Mouse (Mus musculus): Measurements from ENCODE around the gene Supt3. TPM values are rescaled to one million over a fixed set of nuclear protein-coding genes. Genes with fewer than 3 reads are reported as not detected.

Gene Supt3
- polyA plus RNA-seq, 1 experiment from 2014 or later: 27.0 TPM

GRCm38 (mm10) chr17:44792218-44792917 lies 15.4 kb downstream of the Supt3 start:
- H3K9ac ChIP-seq (replicated peaks; ENCODE audit: low read depth, low read length): no peak overlapping the region
- no peak overlapping the region for H3K27ac ChIP-seq (ENCODE audit: low read length)
- H3K27me3 ChIP-seq (ENCODE audit: control insufficient read depth, insufficient read depth, low read length): no peaks in the 10 kb centered on the region
- no peak for ATAC-seq (ENCODE audit: insufficient number of reproducible peaks, insufficient read depth, low FRiP score, low read depth)
- H3K4me2 ChIP-seq (replicated peaks; ENCODE audit: low read depth, low read length): no peak overlapping the region
- H3K36me3 ChIP-seq (ENCODE audit: control insufficient read depth, insufficient read depth, low read length): no peaks in the 10 kb centered on the region
- H3K4me3 ChIP-seq (ENCODE audit: low read depth, low read length): no peak overlapping the region
- WGBS: 95% methylated on average over 12 of the region's 12 CpGs
- H3K4me1 ChIP-seq (ENCODE audit: control insufficient read depth, insufficient read depth, low read length): 0 out of 2 replicates have a peak, but pooled peaks cover 3% of the 10 kb centered on the region
- no peaks in the 10 kb centered on the region for H3K9me3 ChIP-seq (ENCODE audit: control insufficient read depth, low read depth, low read length)

- no peak overlapping the region for H3K27ac ChIP-seq (ENCODE audit: low read length)
- no peaks in the 10 kb centered on the region for H3K27me3 ChIP-seq (ENCODE audit: control insufficient read depth, insufficient read depth, low read length)
- ATAC-seq (ENCODE audit: insufficient number of reproducible peaks, insufficient read depth, low FRiP score, low read depth): no peak
- no peak overlapping the region for H3K4me3 ChIP-seq (ENCODE audit: low read depth, low read length)
- H3K9me3 ChIP-seq (ENCODE audit: control insufficient read depth, low read depth, low read length): no peaks in the 10 kb centered on the region
- H3K9ac ChIP-seq (replicated peaks; ENCODE audit: low read depth, low read length): no peak overlapping the region
- no peaks in the 10 kb centered on the region for H3K4me1 ChIP-seq (ENCODE audit: control insufficient read depth, insufficient read depth, low read length)
- WGBS: 28% methylated on average over 3 of the region's 3 CpGs
- no peak overlapping the region for H3K4me2 ChIP-seq (replicated peaks; ENCODE audit: low read depth, low read length)
- no peaks in the 10 kb centered on the region for H3K36me3 ChIP-seq (ENCODE audit: control insufficient read depth, insufficient read depth, low read length)
These were observed 20.4 kb downstream of the Supt3 start for GRCm38 (mm10) chr17:44797331-44797730.

DNA sequence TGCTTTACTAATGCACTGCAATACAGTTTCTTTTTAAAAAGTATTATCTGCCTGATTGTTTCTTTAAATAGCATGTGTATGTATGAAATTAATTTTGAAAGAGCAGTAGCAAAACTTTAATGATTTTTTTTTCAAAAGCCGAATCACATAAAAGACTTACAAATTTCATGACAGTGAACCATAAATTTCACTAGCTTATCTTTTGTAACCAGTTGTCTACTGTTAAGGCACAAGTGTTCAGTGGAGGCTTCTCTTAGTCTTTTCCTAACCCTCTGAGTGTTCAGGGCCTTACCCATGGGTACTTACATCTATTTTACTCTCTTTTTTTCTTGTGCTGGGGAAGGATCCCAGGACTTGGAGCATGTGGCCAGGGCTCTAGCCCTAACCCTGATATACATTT lies 30.1 kb downstream of the Supt3 start:
- WGBS: 93% methylated on average over 1 of the region's 1 CpGs
- H3K4me3 ChIP-seq (ENCODE audit: low read depth, low read length): no peak overlapping the region
- H3K9ac ChIP-seq (replicated peaks; ENCODE audit: low read depth, low read length): no peak overlapping the region
- ATAC-seq (ENCODE audit: insufficient number of reproducible peaks, insufficient read depth, low FRiP score, low read depth): no peak
- 0 out of 2 replicates have a peak, but pooled peaks cover 3% of the 10 kb centered on the region for H3K4me1 ChIP-seq (ENCODE audit: control insufficient read depth, insufficient read depth, low read length)
- no peak overlapping the region for H3K27ac ChIP-seq (ENCODE audit: low read length)
- H3K27me3 ChIP-seq (ENCODE audit: control insufficient read depth, insufficient read depth, low read length): no peaks in the 10 kb centered on the region
- no peaks in the 10 kb centered on the region for H3K36me3 ChIP-seq (ENCODE audit: control insufficient read depth, insufficient read depth, low read length)
- no peak overlapping the region for H3K4me2 ChIP-seq (replicated peaks; ENCODE audit: low read depth, low read length)
- no peaks in the 10 kb centered on the region for H3K9me3 ChIP-seq (ENCODE audit: control insufficient read depth, low read depth, low read length)

GRCm38 (mm10) chr17:44814508-44815175 lies 37.7 kb downstream of the Supt3 start, which contains the start of gene Runx2:
Runx2 (minus strand) TSS chr17:44814797.
- Histone ChIP-seq H3K27me3 (ENCODE audit: control insufficient read depth, insufficient read depth, low read length) (no peaks in the 10 kb centered on the region), H3K9me3 (ENCODE audit: control insufficient read depth, low read depth, low read length) (no peaks in the 10 kb centered on the region), H3K4me1 (ENCODE audit: control insufficient read depth, insufficient read depth, low read length) (peaks cover 13% of the 10 kb centered on the region), H3K27ac (ENCODE audit: low read length) (no peak within 1 kb of the TSS), H3K4me3 (ENCODE audit: low read depth, low read length) (no peak within 1 kb of the TSS), H3K36me3 (ENCODE audit: control insufficient read depth, insufficient read depth, low read length) (no peaks in the 10 kb centered on the region), H3K4me2 (replicated peaks; ENCODE audit: low read depth, low read length) (no peak within 1 kb of the TSS), H3K9ac (replicated peaks; ENCODE audit: low read depth, low read length) (no peak within 1 kb of the TSS)
- no peak for ATAC-seq (ENCODE audit: insufficient number of reproducible peaks, insufficient read depth, low FRiP score, low read depth)
- WGBS: 48% methylated on average over 3 of the region's 3 CpGs

- no peaks in the 10 kb centered on the region for H3K27me3 ChIP-seq (ENCODE audit: control insufficient read depth, insufficient read depth, low read length)
- WGBS: 78% methylated on average over 2 of the region's 2 CpGs
- H3K9ac ChIP-seq (replicated peaks; ENCODE audit: low read depth, low read length): no peak overlapping the region
- H3K4me1 ChIP-seq (ENCODE audit: control insufficient read depth, insufficient read depth, low read length): peaks cover 13% of the 10 kb centered on the region
- no peak overlapping the region for H3K27ac ChIP-seq (ENCODE audit: low read length)
- no peak overlapping the region for H3K4me3 ChIP-seq (ENCODE audit: low read depth, low read length)
- no peaks in the 10 kb centered on the region for H3K36me3 ChIP-seq (ENCODE audit: control insufficient read depth, insufficient read depth, low read length)
- H3K4me2 ChIP-seq (replicated peaks; ENCODE audit: low read depth, low read length): no peak overlapping the region
- H3K9me3 ChIP-seq (ENCODE audit: control insufficient read depth, low read depth, low read length): no peaks in the 10 kb centered on the region
- ATAC-seq (ENCODE audit: insufficient number of reproducible peaks, insufficient read depth, low FRiP score, low read depth): no peak
These were observed 41.9 kb downstream of the Supt3 start for GRCm38 (mm10) chr17:44818825-44819224.

DNA sequence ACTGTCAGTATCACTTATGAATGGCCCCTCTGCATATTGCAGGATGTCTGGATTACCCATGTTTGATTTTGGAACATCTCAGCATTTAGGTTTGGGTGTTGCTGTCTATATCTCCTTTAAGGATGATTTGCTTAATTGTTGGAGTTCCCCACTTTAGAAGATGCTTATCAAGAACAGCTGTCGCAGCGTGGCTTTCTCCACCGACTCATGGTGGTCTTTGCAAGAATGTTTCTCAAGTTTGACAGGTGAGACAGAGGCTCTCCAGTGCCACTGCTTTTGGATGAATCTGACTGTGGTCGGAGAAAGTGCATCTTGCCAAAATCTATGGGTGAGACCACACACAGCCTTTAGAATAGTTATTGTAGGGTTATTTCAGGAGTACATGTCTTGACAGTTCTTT lies 42.9 kb downstream of the Supt3 start:
- 59% methylated on average over 4 of the region's 4 CpGs for WGBS
- no peak for ATAC-seq (ENCODE audit: insufficient number of reproducible peaks, insufficient read depth, low FRiP score, low read depth)
- H3K4me3 ChIP-seq (ENCODE audit: low read depth, low read length): no peak overlapping the region

GRCm38 (mm10) chr17:44821940-44822339 lies 45.0 kb downstream of the Supt3 start:
- no peaks in the 10 kb centered on the region for H3K27me3 ChIP-seq (ENCODE audit: control insufficient read depth, insufficient read depth, low read length)
- no peak overlapping the region for H3K4me2 ChIP-seq (replicated peaks; ENCODE audit: low read depth, low read length)
- H3K27ac ChIP-seq (ENCODE audit: low read length): no peak overlapping the region
- no peaks in the 10 kb centered on the region for H3K4me1 ChIP-seq (ENCODE audit: control insufficient read depth, insufficient read depth, low read length)
- ATAC-seq (ENCODE audit: insufficient number of reproducible peaks, insufficient read depth, low FRiP score, low read depth): no peak
- H3K9me3 ChIP-seq (ENCODE audit: control insufficient read depth, low read depth, low read length): no peaks in the 10 kb centered on the region
- WGBS: 79% methylated on average over 5 of the region's 5 CpGs
- H3K4me3 ChIP-seq (ENCODE audit: low read depth, low read length): no peak overlapping the region
- no peak overlapping the region for H3K9ac ChIP-seq (replicated peaks; ENCODE audit: low read depth, low read length)
- H3K36me3 ChIP-seq (ENCODE audit: control insufficient read depth, insufficient read depth, low read length): no peaks in the 10 kb centered on the region

More for the DNA sequence above, 42.9 kb downstream of the Supt3 start:
- H3K27ac ChIP-seq (ENCODE audit: low read length): no peak overlapping the region
- no peaks in the 10 kb centered on the region for H3K9me3 ChIP-seq (ENCODE audit: control insufficient read depth, low read depth, low read length)
- no peak overlapping the region for H3K9ac ChIP-seq (replicated peaks; ENCODE audit: low read depth, low read length)
- H3K4me2 ChIP-seq (replicated peaks; ENCODE audit: low read depth, low read length): no peak overlapping the region
- H3K36me3 ChIP-seq (ENCODE audit: control insufficient read depth, insufficient read depth, low read length): no peaks in the 10 kb centered on the region
- no peaks in the 10 kb centered on the region for H3K27me3 ChIP-seq (ENCODE audit: control insufficient read depth, insufficient read depth, low read length)
- peaks cover 4% of the 10 kb centered on the region; the same call in 1 of the 2 replicates for H3K4me1 ChIP-seq (ENCODE audit: control insufficient read depth, insufficient read depth, low read length)

DNA sequence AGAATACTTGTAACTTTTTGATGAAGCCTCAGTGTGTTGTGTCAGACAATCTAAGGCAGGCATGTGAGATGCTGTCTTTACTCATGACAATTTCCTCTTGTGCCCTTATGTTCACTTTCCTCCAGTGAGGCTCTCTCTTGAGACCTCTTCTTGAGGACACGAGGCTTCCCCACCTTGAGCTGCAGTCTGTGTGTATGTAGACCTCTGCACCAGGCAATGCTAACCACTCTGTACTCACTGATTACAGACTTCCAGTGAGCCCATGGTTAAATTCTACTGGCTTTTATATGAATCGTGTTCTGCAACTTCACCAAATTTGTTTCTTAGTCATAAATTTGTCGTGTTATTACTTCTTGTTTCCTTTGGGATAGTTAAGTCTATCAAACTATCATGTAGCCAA lies 50.2 kb downstream of the Supt3 start:
- Histone ChIP-seq H3K36me3 (ENCODE audit: control insufficient read depth, insufficient read depth, low read length) (no peaks in the 10 kb centered on the region), H3K27me3 (ENCODE audit: control insufficient read depth, insufficient read depth, low read length) (no peaks in the 10 kb centered on the region), H3K4me2 (replicated peaks; ENCODE audit: low read depth, low read length) (no peak overlapping the region), H3K4me1 (ENCODE audit: control insufficient read depth, insufficient read depth, low read length) (no peaks in the 10 kb centered on the region), H3K27ac (ENCODE audit: low read length) (no peak overlapping the region), H3K9ac (replicated peaks; ENCODE audit: low read depth, low read length) (no peak overlapping the region), H3K4me3 (ENCODE audit: low read depth, low read length) (no peak overlapping the region), H3K9me3 (ENCODE audit: control insufficient read depth, low read depth, low read length) (no peaks in the 10 kb centered on the region)
- 72% methylated on average over 3 of the region's 3 CpGs for WGBS
- ATAC-seq (ENCODE audit: insufficient number of reproducible peaks, insufficient read depth, low FRiP score, low read depth): no peak

Data from stomach, embryonic 14.5 days (tissue).